Mouse (Mus musculus) heart, embryonic 14.5 days (tissue): ENCODE data around the gene App. TPM values are rescaled to one million over a fixed set of nuclear protein-coding genes. Genes with fewer than 3 reads are reported as not detected.

Source experiments
- ATAC-seq: fragments of 200-750 bp; cut with Nextera tagmentation; 2 replicates; pipeline ENCODE4 v1.8.0; 2017; ENCODE audit warnings: low read depth, moderate TSS enrichment; ENCODE audit not compliant: insufficient number of reproducible peaks, insufficient read depth, low FRiP score
- H3K27ac ChIP-seq, 2 experiments: fragments of 200-500 bp in 1 of 2; fragments of 300-500 bp in 1 of 2; sonication (generic) in 1 of 2; replicated peaks in 1 of 2; 2 replicates each; pipeline ENCODE4 v1.5.1; 2012 to 2014; ENCODE audit warnings: low read depth in 2 of 2, low read length in 2 of 2, control low read depth in 1 of 2, mild to moderate bottlenecking in 1 of 2, mixed read lengths in 1 of 2; ENCODE audit not compliant: control insufficient read depth in 1 of 2, insufficient read depth in 1 of 2
- H3K27me3 ChIP-seq: fragments of 300-500 bp; sonication (generic); 2 replicates; pipeline ENCODE4 v1.6.1; 2014; ENCODE audit warnings: mild to moderate bottlenecking, low read length, control low read depth; ENCODE audit not compliant: control insufficient read depth, insufficient read depth
- H3K36me3 ChIP-seq: fragments of 300-500 bp; sonication (generic); 2 replicates; pipeline ENCODE4 v1.6.1; 2014; ENCODE audit warnings: mild to moderate bottlenecking, control low read depth, low read length, mixed read lengths; ENCODE audit not compliant: control insufficient read depth, insufficient read depth
- H3K4me1 ChIP-seq, 2 experiments: fragments of 200-500 bp in 1 of 2; fragments of 300-500 bp in 1 of 2; sonication (generic) in 1 of 2; 2 replicates each; pipeline ENCODE4 v1.6.1; 2012 to 2014; ENCODE audit warnings: low read length in 2 of 2, control low read depth in 1 of 2, mixed read lengths in 1 of 2; ENCODE audit not compliant: control insufficient read depth in 2 of 2, insufficient read depth in 2 of 2
- H3K4me2 ChIP-seq: fragments of 300-500 bp; sonication (generic); 2 replicates; pipeline ENCODE4 v1.6.1; 2014; ENCODE audit warnings: mild to moderate bottlenecking, low read length
- H3K4me3 ChIP-seq, 2 experiments: fragments of 200-500 bp in 1 of 2; fragments of 300-500 bp in 1 of 2; sonication (generic) in 1 of 2; 2 replicates each; pipeline ENCODE4 v1.5.1; 2012 to 2014; ENCODE audit warnings: low read length in 2 of 2, mild to moderate bottlenecking in 2 of 2, control low read depth in 1 of 2, low read depth in 1 of 2, moderate library complexity in 1 of 2; ENCODE audit not compliant: control insufficient read depth in 1 of 2, insufficient read depth in 1 of 2
- H3K9ac ChIP-seq: fragments of 300-500 bp; sonication (generic); 2 replicates; pipeline ENCODE4 v1.6.1; 2014; ENCODE audit warnings: mild to moderate bottlenecking, low read length
- H3K9me3 ChIP-seq: fragments of 300-500 bp; sonication (generic); 2 replicates; pipeline ENCODE4 v1.6.1; 2016; ENCODE audit warnings: low read length, control low read depth; ENCODE audit not compliant: control insufficient read depth
- WGBS: fragments of 180-500 bp; shearing (Covaris S2); extraction: QIAGEN DNeasy Blood & Tissue Kit; methylation state at CpG from one replicate; pipeline ENCODE4 v1.1.7; 2014; 5-methylcytosine and 5-hydroxymethylcytosine counted together
- polyA plus RNA-seq: library from polyadenylated mRNA; unstranded; fragments of >200 nt; fragmentation: Nextera tagmentation; extraction: Ambion mirVana; gene quantifications from 2 replicates; pipeline ENCODE4 v1.2.1, GENCODE M21; 2014

The App gene
- polyA plus RNA-seq, 1 experiment from 2014 or later, result 169 TPM

DNA sequence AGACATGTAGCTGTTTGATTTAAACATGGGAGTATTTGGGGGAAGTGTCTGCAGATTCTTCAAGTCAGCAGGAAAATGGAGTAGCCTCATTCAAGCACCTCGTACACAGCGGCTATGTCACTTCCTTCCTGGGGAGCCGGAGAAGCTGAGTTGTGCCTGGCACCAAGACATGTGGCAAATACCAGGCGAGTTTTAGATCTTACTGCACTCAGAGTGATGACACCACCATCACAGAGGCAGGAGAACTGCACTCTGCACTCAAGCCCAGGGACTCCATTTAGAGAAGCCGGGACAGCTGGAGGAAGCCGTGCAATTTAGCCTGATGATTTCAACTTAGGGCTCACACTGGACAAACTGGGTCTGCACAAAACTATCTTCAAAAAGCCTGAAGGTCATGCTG lies 183.6 kb downstream of the App start:
- WGBS, result 17% methylated on average over 6 of the region's 6 CpGs
- no peaks in the 10 kb centered on the region for H3K27me3 ChIP-seq
- ATAC-seq, result peak; percentile 78
- peak overlapping the region; percentile 57 to 72 for H3K27ac ChIP-seq
- no peaks in the 10 kb centered on the region for H3K9me3 ChIP-seq
- H3K4me1 ChIP-seq, result peaks cover 8 to 22% of the 10 kb centered on the region in 2 experiments
- H3K4me3 ChIP-seq, result no peak overlapping the region
- H3K36me3 ChIP-seq, result peaks cover 23% of the 10 kb centered on the region
- H3K4me2 ChIP-seq, result peak overlapping the region; percentile 31; the same call in 1 of the 2 replicates
- no peak overlapping the region for H3K9ac ChIP-seq

DNA sequence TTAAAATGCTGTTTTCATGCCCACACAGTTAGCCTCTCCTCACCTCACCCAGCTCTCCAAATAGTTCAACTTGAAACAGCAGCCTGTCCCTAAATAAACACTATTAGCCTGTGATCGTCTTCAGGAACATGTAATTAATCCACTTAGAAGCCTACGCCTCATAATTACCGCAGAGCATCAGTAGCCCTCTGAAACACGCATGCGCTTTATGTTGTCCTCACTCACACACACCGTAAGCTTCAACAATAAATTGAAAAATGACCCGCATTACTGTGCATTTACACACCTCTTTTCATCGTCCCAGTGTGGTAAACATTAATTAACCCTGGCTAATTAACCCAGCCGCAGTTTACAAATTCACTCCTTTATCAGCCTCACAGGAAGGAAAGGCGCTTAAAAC lies 184.1 kb downstream of the App start:
- ATAC-seq, result no peak
- Histone ChIP-seq H3K4me1 (peaks cover 8 to 22% of the 10 kb centered on the region in 2 experiments), H3K9ac (no peak overlapping the region), H3K36me3 (peaks cover 23% of the 10 kb centered on the region), H3K9me3 (no peaks in the 10 kb centered on the region), H3K27me3 (no peaks in the 10 kb centered on the region), H3K27ac (peak overlapping the region; percentile 57 to 72), H3K4me2 (no peak overlapping the region), H3K4me3 (no peak overlapping the region)
- 88% methylated on average over 10 of the region's 10 CpGs for WGBS

DNA sequence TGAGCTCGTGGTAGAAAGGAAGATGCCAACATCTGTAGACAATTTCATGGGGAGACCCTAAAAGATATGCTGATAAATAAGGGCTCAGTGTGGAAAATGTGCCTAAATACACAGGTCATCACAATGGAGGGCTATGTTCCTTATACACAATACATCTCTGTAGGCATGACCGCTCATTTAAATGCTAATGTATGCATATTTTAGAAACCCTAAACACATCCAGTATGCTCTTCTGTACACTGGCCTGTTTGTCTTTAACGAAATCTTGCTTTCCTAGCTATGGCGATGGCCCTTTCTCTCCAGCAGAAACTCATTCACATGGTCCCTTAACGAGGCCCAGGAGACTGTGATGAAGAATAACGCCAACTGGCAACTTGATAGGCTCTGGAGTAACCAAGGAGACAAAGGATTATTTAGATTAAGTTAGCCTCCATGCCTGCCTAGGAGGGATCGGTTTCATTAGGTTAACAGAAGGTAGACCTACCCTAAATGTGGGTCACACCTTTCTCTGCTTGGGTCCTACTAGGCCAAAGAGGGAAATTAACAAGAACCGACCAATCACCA lies 185.8 kb downstream of the App start:
- Histone ChIP-seq H3K4me2 (no peak overlapping the region), H3K9ac (no peak overlapping the region), H3K27me3 (no peaks in the 10 kb centered on the region), H3K9me3 (no peaks in the 10 kb centered on the region), H3K4me3 (no peak overlapping the region), H3K36me3 (peaks cover 17% of the 10 kb centered on the region), H3K27ac (no peak overlapping the region), H3K4me1 (peaks cover 8 to 22% of the 10 kb centered on the region in 2 experiments)
- WGBS, result 89% methylated on average over 8 of the region's 8 CpGs
- ATAC-seq, result no peak

DNA sequence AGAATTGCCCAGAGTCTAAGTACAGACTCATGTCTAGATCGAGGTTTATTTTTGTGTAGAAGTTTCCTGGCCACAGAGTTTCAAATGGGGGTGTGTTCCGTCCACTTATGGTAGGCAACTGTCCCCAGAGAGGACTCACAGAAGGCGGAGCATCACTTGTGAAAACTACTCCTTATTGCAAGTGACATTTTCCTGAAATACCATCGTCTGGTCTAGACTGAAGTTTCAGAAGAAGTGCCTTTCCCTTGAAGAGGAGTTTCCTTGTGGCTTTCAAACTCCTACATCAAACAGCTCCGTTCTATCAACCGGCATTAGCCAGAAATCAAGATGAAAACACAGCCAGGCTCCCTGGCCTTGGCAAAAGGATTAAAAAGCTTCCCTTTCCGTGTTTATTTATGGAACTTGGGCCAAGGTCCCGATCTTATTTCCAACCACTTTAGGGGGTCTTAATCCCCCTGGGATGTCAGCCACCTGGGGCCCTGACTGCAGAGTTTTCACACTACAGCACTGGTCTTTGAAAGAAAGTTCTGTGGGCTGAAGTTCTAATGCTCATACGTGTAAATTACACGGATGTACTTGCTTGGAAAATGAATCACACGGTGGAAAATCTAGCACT lies 187.4 kb downstream of the App start:
- no peaks in the 10 kb centered on the region for H3K27me3 ChIP-seq
- no peak for ATAC-seq
- H3K9ac ChIP-seq, result no peak overlapping the region
- peaks cover 8 to 22% of the 10 kb centered on the region in 2 experiments for H3K4me1 ChIP-seq
- 54% methylated on average over 11 of the region's 11 CpGs for WGBS
- no peaks in the 10 kb centered on the region for H3K9me3 ChIP-seq
- H3K4me2 ChIP-seq, result no peak overlapping the region
- H3K36me3 ChIP-seq, result peaks cover 8% of the 10 kb centered on the region
- H3K4me3 ChIP-seq, result no peak overlapping the region
- 0 out of 4 replicates have a peak overlapping the region, but pooled peaks have one; percentile 21 to 25 for H3K27ac ChIP-seq

DNA sequence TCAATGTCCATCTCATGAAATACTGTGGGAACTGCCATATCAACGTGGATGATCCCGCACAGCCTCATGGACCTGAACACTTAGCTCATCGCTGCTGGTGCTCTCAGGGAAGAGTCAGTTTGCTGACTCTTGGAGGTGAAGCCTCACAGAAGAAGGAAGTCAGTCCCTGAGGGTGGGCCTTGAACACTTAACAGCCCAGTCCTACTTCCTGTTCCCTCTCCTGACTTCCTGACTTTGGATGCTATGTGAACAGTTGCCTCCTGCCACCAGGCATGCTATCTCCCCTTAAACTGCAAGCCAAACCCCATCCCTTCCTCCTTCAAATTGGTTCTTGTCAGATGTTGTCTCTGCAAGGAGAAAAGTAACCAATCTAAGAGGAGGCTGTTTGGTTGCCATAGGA lies 188.2 kb downstream of the App start:
- H3K27me3 ChIP-seq, result no peaks in the 10 kb centered on the region
- no peak overlapping the region for H3K4me3 ChIP-seq

DNA sequence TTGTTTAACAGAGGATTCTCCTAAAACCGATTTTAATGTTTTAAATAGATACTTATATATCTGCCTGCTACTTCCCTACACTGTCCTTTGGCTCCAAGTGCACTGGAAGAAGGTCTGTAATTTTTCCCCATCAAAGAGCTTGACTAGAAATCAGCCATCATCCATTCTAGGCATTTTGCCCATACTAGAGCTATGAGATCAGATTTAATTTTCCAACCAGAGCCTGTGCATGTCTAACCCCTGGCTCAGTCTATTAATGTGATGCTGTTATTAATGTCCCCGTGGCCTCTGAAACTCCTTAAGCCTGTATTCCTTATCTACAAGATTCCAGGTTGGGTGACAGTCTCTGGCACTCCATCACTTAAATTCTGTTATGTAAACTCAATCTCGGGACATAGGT lies 190.1 kb downstream of the App start:
- H3K27ac ChIP-seq, result 0 out of 4 replicates have a peak overlapping the region, but pooled peaks of 1 of the 2 experiments have one; percentile 14
- ATAC-seq, result no peak

More for the DNA sequence above, 188.2 kb downstream of the App start:
- Histone ChIP-seq H3K4me1 (peaks cover 6 to 17% of the 10 kb centered on the region in 2 experiments), H3K9ac (no peak overlapping the region), H3K36me3 (peaks cover 11% of the 10 kb centered on the region), H3K9me3 (no peaks in the 10 kb centered on the region), H3K4me2 (no peak overlapping the region), H3K27ac (0 out of 4 replicates have a peak overlapping the region, but pooled peaks of 1 of the 2 experiments have one; percentile 25)
- no peak for ATAC-seq
- 89% methylated on average over 3 of the region's 3 CpGs for WGBS

DNA sequence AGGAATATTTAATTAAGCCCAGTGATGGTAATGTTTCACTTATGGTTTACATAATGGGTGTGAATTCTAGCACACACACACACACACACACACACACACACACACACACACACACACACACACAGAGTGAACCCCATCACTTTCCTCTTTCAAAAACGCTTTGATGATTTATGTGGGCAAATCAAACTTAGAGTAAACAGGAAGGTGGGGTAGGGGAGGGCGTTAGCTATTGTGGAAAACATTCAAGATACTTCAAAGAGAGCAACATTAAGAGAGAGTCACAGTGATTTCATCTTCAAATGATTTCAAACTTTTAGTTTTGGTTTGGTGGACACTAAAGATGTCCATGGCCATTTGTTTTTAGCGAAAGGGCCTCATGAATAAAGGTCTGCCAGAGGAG lies 191.0 kb downstream of the App start:
- Histone ChIP-seq H3K27ac (no peak overlapping the region), H3K9me3 (no peaks in the 10 kb centered on the region), H3K36me3 (peaks cover 15% of the 10 kb centered on the region), H3K4me2 (no peak overlapping the region), H3K27me3 (no peaks in the 10 kb centered on the region), H3K9ac (no peak overlapping the region), H3K4me1 (peaks cover 4 to 9% of the 10 kb centered on the region in 2 experiments; a peak in 1 of 4 replicates), H3K4me3 (no peak overlapping the region)
- no peak for ATAC-seq
- WGBS, result 87% methylated on average over 3 of the region's 3 CpGs

More for the DNA sequence above, 190.1 kb downstream of the App start:
- 59% methylated on average over 3 of the region's 3 CpGs for WGBS
- Histone ChIP-seq H3K4me3 (no peak overlapping the region), H3K9ac (no peak overlapping the region), H3K9me3 (no peaks in the 10 kb centered on the region), H3K4me1 (peaks cover 4 to 9% of the 10 kb centered on the region in 2 experiments; a peak in 1 of 4 replicates), H3K27me3 (no peaks in the 10 kb centered on the region), H3K4me2 (no peak overlapping the region), H3K36me3 (peaks cover 12% of the 10 kb centered on the region)
